Mouse (Mus musculus) thymus, postnatal 14 days (tissue): ENCODE results near the gene Bcl2l11.
"Not testable (repeated sequence)": the region's sequence is repeated elsewhere in the genome, so short reads cannot be mapped to it uniquely, and the experiment has no call there.

Experiments
- DNase-seq: peaks from one replicate; pipeline ENCODE4 v3.0.0; 2021

Gene Bcl2l11

GRCm38 (mm10) chr2:128125635-128126470 lies at the start of gene Bcl2l11:
TSS of gene Bcl2l11 (plus strand) at chr2:128126038.
- DNase-seq, result peak; percentile 99

GRCm38 (mm10) chr2:128076936-128077335 lies 48.9 kb upstream of the Bcl2l11 start:
- DNase-seq, result no peak

GRCm38 (mm10) chr2:128078859-128079258 lies 47.0 kb upstream of the Bcl2l11 start:
- DNase-seq, result peak; percentile 72

- DNase-seq, result no peak
Measured at GRCm38 (mm10) chr2:128079316-128079715, 46.5 kb upstream of the Bcl2l11 start.

DNA sequence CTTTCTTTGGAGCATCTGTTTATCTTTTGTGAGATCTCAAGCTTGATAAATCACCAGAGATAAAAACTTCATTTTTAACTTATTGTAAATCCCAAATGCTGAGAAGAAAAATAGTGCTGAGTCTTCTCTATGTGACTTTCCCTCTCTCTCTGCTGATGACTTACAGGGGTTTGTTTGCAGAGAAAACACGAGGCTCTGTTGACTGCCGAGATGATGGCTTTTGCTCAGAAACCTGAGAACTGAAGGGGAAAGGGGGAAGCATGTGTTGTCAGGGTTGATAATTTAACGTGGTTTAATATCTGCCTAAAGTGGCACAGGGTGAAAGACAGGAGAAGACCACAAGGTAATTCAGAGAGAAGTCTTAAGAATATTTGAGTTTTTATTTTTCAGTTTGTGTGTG lies 42.0 kb upstream of the Bcl2l11 start:
- no peak for DNase-seq

DNA sequence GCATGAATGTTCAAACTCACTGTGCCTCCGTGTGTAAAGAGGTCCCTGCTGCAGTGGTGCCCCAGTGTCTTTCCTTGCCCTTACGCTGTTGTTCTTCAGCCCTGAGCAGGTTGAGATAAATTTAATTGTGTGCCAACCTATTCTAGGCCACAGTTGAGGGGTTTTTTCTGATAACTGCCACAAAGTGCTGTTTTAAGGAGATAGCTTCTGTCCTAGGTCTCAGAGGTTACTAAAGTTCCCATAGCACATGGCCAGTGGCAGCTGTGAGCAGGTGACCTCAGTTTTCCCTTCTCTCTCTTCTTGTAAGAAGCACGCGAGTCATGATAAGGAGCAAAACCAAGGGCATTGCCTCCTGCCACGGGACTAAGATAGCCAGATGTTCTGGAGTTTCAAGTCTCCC lies 41.2 kb upstream of the Bcl2l11 start:
- no peak for DNase-seq

DNA sequence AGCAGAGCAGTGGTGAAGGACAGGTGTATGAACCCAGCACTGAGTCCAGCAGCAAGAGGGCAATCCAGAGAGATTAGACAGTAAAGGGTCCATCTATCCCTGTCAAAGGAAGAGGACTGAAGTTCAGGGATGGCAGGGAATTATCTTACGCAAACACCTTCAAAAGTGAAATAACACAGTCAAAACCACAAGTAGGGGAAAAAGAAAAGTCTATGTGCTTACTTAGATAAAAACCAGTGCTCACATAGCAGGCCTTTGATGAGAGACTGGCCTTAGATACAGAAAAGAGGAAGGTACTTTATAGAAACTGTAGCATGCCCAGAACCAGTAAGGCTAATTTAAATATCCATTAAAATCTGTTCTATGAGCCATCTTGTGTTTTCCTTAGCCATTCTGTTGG lies 40.4 kb upstream of the Bcl2l11 start:
- no peak for DNase-seq

GRCm38 (mm10) chr2:128086301-128086886 lies 39.4 kb upstream of the Bcl2l11 start:
- DNase-seq, result no peak

- no peak for DNase-seq
Measured at GRCm38 (mm10) chr2:128086996-128087526, 38.8 kb upstream of the Bcl2l11 start.

GRCm38 (mm10) chr2:128087798-128088545 lies 37.9 kb upstream of the Bcl2l11 start:
- DNase-seq, result no peak

GRCm38 (mm10) chr2:128090283-128090885 lies 35.5 kb upstream of the Bcl2l11 start:
- DNase-seq, result no peak

- DNase-seq, result peak; percentile 44
Measured at GRCm38 (mm10) chr2:128091431-128092369, 34.1 kb upstream of the Bcl2l11 start.

DNA sequence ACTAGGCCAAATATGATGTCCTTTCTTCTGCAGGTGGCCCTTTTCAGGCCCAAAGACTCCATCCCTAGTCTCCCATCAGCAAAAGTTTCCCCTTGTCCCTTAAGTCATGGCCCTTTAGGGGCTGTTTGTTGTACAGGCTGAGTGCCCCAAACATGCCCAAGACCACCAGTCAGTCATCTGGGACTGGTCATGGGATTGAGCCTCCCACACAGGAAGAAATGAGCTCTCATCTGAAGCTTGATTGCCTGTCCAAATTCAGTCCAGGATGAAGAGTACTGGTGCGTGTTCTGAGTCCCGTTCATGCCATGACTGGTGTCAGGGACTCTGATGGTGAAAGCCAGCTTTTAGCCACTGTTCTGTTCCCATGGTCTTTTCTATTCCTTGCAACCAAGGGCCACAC lies 33.4 kb upstream of the Bcl2l11 start:
- DNase-seq, result no peak

DNA sequence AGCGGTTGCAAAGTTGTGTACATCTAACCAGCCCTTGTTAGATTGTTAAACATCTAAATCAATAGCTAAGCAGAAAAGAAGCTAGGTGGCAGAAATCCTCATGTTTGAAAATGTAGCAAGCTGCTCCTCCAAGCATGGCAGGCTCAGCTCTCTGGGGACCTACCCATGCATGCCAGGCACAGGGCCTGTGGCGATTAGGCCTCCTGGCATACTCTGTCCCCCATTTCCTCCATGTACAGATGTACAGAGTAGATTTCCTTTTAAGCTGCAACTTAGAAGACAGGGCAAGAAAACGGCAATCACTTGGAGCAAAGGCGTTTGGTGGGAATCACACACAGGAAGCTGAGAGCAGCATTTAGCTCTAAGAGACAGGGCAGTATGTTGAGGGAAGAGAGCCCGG lies 31.6 kb upstream of the Bcl2l11 start:
- no peak for DNase-seq

- no peak for DNase-seq
Measured at GRCm38 (mm10) chr2:128094602-128095001, 31.2 kb upstream of the Bcl2l11 start.

GRCm38 (mm10) chr2:128095270-128095669 lies 30.6 kb upstream of the Bcl2l11 start:
- DNase-seq, result no peak

GRCm38 (mm10) chr2:128096070-128096469 lies 29.8 kb upstream of the Bcl2l11 start:
- DNase-seq, result peak; percentile 35

GRCm38 (mm10) chr2:128098118-128098517 lies 27.7 kb upstream of the Bcl2l11 start:
- DNase-seq, result not testable (repeated sequence)

- no peak for DNase-seq
Measured at GRCm38 (mm10) chr2:128102086-128102485, 23.8 kb upstream of the Bcl2l11 start.

DNA sequence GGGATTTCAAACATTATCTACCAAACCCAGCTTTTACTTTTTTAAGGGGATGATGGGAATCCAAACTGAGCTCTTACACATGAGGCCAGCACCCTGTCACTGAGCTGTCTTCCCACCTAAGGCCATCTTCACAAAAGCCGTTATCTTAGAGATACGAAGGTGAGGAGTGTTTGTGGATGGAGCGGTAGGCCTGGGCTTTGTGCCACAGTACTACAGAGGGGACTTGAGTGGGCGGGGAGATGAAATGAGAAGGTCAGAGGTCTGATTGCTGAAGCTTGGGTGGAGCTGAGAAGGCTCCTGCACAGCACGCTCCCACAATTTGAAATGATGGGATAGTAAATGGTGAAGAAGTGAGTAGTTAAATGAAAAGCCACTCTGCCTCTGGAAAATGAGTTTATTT lies 21.0 kb upstream of the Bcl2l11 start:
- no peak for DNase-seq

- no peak for DNase-seq
Measured at GRCm38 (mm10) chr2:128105651-128106050, 20.2 kb upstream of the Bcl2l11 start.

GRCm38 (mm10) chr2:128111537-128111936 lies 14.3 kb upstream of the Bcl2l11 start:
- no peak for DNase-seq
